Mouse (Mus musculus) stomach, embryonic 14.5 days (tissue): ENCODE data around the gene 4632433K11Rik. TPM values are rescaled to one million over a fixed set of nuclear protein-coding genes. Genes with fewer than 3 reads are reported as not detected.
"Not testable (repeated sequence)": the region's sequence is repeated elsewhere in the genome, so short reads cannot be mapped to it uniquely, and the experiment has no call there.

Experiments used
- ATAC-seq: fragments of 200-750 bp; cut with Nextera tagmentation; 2 replicates; pipeline ENCODE4 v1.8.0; 2017; ENCODE audit warnings: low read depth, moderate TSS enrichment; ENCODE audit not compliant: insufficient number of reproducible peaks, insufficient read depth, low FRiP score
- H3K27ac ChIP-seq: fragments of 300-500 bp; sonication (generic); 2 replicates; pipeline ENCODE4 v1.5.1; 2014; ENCODE audit warnings: mild to moderate bottlenecking, low read length, moderate library complexity, mixed read lengths
- H3K27me3 ChIP-seq: fragments of 300-500 bp; sonication (generic); 2 replicates; pipeline ENCODE4 v1.6.1; 2014; ENCODE audit warnings: low read length, control low read depth, mixed read lengths; ENCODE audit not compliant: control insufficient read depth, insufficient read depth
- H3K36me3 ChIP-seq: fragments of 300-500 bp; sonication (generic); 2 replicates; pipeline ENCODE4 v1.6.1; 2014; ENCODE audit warnings: mild to moderate bottlenecking, control low read depth, low read length, moderate library complexity, mixed read lengths; ENCODE audit not compliant: control insufficient read depth, insufficient read depth
- H3K4me1 ChIP-seq: fragments of 300-500 bp; sonication (generic); 2 replicates; pipeline ENCODE4 v1.6.1; 2014; ENCODE audit warnings: low read length, control low read depth, mixed read lengths; ENCODE audit not compliant: control insufficient read depth, insufficient read depth
- H3K4me2 ChIP-seq: fragments of 300-500 bp; sonication (generic); replicated peaks from 2 replicates; pipeline ENCODE4 v1.6.1; 2014; ENCODE audit warnings: low read depth, low read length, control low read depth
- H3K4me3 ChIP-seq: fragments of 300-500 bp; sonication (generic); 2 replicates; pipeline ENCODE4 v1.5.1; 2014; ENCODE audit warnings: low read depth, low read length, control low read depth
- H3K9ac ChIP-seq: fragments of 300-500 bp; sonication (generic); replicated peaks from 2 replicates; pipeline ENCODE4 v1.6.1; 2014; ENCODE audit warnings: low read depth, mild to moderate bottlenecking, control low read depth, low read length, moderate library complexity, mixed read lengths
- H3K9me3 ChIP-seq: fragments of 300-500 bp; sonication (generic); 2 replicates; pipeline ENCODE4 v1.6.1; 2016; ENCODE audit warnings: low read depth, low read length, control low read depth; ENCODE audit not compliant: control insufficient read depth
- WGBS: fragments of 180-500 bp; shearing (Covaris S2); extraction: QIAGEN DNeasy Blood & Tissue Kit; methylation state at CpG from one replicate; pipeline ENCODE4 v1.1.7; 2014; 5-methylcytosine and 5-hydroxymethylcytosine counted together
- polyA plus RNA-seq: library from polyadenylated mRNA; unstranded; fragments of >200 nt; fragmentation: Nextera tagmentation; extraction: Ambion mirVana; gene quantifications from 2 replicates; pipeline ENCODE4 v1.2.1, GENCODE M21; 2014

4632433K11Rik gene
- polyA plus RNA-seq, 1 experiment from 2014 or later = not detected

DNA sequence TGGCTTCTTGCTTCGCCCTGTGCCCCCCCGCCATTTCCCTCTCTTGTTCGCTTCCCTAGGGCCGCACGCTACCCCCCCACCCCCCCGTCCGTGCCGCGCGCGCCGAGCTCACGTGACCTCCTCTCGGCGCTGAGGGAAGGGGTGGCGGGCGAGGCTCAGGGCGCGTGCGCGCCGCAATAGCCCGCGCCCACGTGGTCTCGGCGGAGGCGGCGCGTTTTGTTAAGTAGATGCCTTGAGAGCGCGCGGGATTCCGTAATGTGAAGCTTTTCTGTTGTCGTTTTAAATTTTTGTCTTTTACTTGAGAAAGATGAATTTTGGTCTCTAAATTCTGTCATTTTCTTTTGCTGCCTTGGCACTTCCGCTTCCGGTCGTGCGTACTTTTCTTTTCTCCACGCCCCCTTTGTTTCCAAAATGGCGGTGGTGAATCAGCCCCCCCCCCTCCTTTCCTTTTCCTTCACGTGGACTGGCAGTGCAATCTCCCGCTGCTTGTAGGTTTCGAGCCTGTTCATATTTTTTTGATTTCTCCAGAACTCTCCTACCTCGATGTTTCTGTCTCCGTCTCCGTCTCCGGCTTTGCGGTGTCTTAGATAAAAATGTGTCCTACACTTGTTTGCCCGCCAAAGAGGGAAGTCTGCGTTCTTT lies 28.6 kb downstream of the 4632433K11Rik start:
- peaks cover 7% of the 10 kb centered on the region; the same call in 1 of the 2 replicates for H3K4me1 ChIP-seq
- ATAC-seq = peak; percentile 57
- WGBS = under 1% methylated on average over 50 of the region's 51 CpGs
- peak overlapping the region; percentile 63 for H3K4me3 ChIP-seq
- H3K4me2 ChIP-seq = peak overlapping the region; percentile 86
- H3K27me3 ChIP-seq = peaks cover 2% of the 10 kb centered on the region; the same call in 1 of the 2 replicates
- peaks cover 12% of the 10 kb centered on the region for H3K36me3 ChIP-seq
- peak overlapping the region; percentile 95 for H3K27ac ChIP-seq
- H3K9ac ChIP-seq = peak overlapping the region; percentile 52
- no peaks in the 10 kb centered on the region for H3K9me3 ChIP-seq

DNA sequence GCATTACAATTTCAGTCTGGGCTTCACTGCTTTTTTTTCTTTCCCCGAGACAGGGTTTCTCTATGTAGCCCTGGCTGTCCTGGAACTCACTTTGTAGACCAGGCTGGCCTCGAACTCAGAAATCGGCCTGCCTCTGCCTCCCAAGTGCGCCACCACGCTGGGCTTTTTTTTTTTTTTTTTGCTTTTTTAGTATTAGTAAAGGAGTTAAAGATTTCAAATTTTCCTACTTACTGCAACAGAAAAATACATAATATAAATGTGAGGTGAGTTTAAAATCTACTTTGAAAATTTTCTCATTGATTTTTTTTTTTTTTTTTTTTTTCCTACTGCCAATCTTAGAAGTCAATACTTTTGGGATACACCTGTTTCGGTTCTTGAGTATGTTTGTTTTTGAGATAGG lies 31.0 kb downstream of the 4632433K11Rik start:
- H3K9ac ChIP-seq = no peak overlapping the region
- H3K4me3 ChIP-seq = no peak overlapping the region
- H3K36me3 ChIP-seq = peaks cover 34% of the 10 kb centered on the region
- no peak overlapping the region for H3K4me2 ChIP-seq
- 91% methylated on average over 6 of the region's 6 CpGs for WGBS
- no peak for ATAC-seq
- no peaks in the 10 kb centered on the region for H3K9me3 ChIP-seq
- H3K27me3 ChIP-seq = no peaks in the 10 kb centered on the region
- peaks cover 7% of the 10 kb centered on the region; the same call in 1 of the 2 replicates for H3K4me1 ChIP-seq
- H3K27ac ChIP-seq = no peak overlapping the region

DNA sequence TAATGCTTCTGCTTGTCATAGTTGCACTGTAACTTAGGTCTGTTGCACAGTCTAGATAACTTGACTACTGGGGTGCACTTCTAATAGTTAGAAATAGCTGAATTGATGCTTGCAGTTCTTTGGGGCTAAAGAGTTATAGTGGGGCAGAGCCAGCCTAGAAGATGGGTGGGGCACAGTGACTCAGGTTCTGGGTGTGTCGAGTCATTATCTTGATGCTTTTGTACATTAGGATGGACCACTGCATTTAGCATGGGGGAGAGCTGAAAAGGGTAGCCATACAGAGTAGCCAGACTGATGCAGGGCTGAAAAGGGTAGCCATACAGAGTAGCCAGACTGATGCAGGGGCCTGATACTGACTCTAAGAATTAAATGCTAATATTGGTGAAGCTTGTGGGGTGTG lies 39.7 kb downstream of the 4632433K11Rik start:
- WGBS = 67% methylated on average over 1 of the region's 1 CpGs
- H3K27me3 ChIP-seq = no peaks in the 10 kb centered on the region
- H3K9me3 ChIP-seq = no peaks in the 10 kb centered on the region
- H3K4me3 ChIP-seq = no peak overlapping the region
- peaks cover 86% of the 10 kb centered on the region for H3K36me3 ChIP-seq
- no peak overlapping the region for H3K27ac ChIP-seq
- H3K9ac ChIP-seq = no peak overlapping the region
- ATAC-seq = no peak
- H3K4me2 ChIP-seq = no peak overlapping the region
- H3K4me1 ChIP-seq = no peaks in the 10 kb centered on the region

DNA sequence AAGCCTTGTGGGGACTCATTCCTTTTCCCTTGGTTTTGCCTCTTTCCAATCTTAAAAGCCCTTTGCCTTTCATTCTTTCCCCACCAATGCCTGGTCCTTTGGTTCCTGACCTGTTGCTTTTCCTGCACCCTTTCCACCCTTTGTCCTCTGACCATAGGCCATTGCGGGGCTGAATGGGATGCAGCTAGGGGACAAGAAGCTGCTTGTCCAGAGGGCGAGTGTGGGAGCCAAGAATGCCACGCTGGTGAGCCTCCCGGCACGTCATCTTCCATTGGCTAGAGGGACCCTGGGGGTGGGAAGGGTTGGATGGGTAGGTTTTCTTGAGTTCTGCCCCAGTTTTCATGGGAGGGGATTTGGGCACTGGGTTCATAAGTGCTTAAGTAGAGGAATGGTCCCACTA lies 41.1 kb downstream of the 4632433K11Rik start:
- no peak overlapping the region for H3K27ac ChIP-seq
- H3K4me3 ChIP-seq = no peak overlapping the region
- no peaks in the 10 kb centered on the region for H3K27me3 ChIP-seq
- H3K4me2 ChIP-seq = no peak overlapping the region
- H3K9ac ChIP-seq = no peak overlapping the region
- H3K4me1 ChIP-seq = no peaks in the 10 kb centered on the region
- WGBS = 96% methylated on average over 5 of the region's 5 CpGs
- ATAC-seq = no peak
- peaks cover 78% of the 10 kb centered on the region for H3K36me3 ChIP-seq
- H3K9me3 ChIP-seq = no peaks in the 10 kb centered on the region

DNA sequence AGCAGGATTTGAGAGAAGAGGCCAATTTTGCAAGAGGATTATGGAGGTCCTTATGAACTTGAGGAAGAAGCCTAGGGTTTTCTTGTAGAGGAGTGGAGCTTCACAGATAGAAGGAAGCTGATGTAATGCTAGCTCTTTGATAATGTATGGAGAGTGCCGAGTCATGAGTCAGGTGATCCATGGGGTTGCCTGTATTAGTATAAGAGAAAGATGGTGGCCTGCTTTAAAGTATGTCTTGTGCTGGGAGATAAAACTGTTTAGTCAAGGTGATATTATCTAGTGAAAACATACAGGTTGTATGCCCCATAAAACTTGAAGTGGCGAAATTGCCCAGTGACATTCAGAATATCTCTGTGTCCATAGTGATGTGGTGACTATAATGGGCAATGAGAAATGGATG lies 43.0 kb downstream of the 4632433K11Rik start:
- H3K36me3 ChIP-seq = peaks cover 58% of the 10 kb centered on the region
- ATAC-seq = no peak
- no peaks in the 10 kb centered on the region for H3K27me3 ChIP-seq

DNA sequence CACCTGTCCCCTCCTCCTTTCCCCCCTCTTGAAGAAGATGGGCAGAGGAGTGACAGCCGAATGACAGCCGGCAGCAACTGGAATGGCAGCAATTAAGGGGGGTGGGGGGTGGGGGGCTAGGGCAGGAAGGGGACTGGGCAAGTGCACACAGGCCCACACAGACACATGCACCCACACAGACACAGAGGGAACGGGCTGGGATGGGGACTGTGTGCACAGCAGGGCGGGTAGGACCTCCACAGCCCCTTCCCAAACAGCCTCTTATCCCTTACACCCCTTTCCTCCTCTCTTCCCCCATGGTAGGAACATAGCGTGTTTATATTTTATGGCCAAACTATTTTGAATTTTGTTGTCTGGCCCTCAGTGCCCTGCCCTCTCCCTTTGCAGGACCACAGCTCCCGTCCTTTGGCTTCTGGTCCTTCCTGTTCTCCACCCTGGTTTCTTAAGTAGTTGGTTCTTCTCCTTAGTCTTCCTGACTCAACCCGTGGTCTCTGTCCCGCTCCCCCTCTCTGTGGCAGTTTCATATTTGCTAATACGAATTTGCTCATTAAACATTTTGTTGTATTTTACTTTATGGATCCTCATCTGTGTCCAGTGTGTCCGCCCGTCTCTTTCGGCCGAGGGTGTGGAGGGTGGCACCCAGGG lies 45.6 kb downstream of the 4632433K11Rik start:
- peak overlapping the region; percentile 94 for H3K4me3 ChIP-seq
- H3K36me3 ChIP-seq = peaks cover 40% of the 10 kb centered on the region
- H3K4me1 ChIP-seq, H3K9ac ChIP-seq, H3K27me3 ChIP-seq, H3K9me3 ChIP-seq: not testable (repeated sequence)
- WGBS = 51% methylated on average over 9 of the region's 13 CpGs
- H3K27ac ChIP-seq = peak overlapping the region; percentile 75
- peak; percentile 4; the same call in 1 of the 2 replicates for ATAC-seq
- H3K4me2 ChIP-seq = peak overlapping the region; percentile 35; the same call in 1 of the 2 replicates

More for the DNA sequence above, 43.0 kb downstream of the 4632433K11Rik start:
- Histone ChIP-seq H3K4me3 (no peak overlapping the region), H3K4me2 (no peak overlapping the region), H3K9ac (no peak overlapping the region), H3K9me3 (no peaks in the 10 kb centered on the region), H3K27ac (no peak overlapping the region), H3K4me1 (peaks cover 7% of the 10 kb centered on the region; the same call in 1 of the 2 replicates)
- WGBS = 78% methylated on average over 2 of the region's 2 CpGs

DNA sequence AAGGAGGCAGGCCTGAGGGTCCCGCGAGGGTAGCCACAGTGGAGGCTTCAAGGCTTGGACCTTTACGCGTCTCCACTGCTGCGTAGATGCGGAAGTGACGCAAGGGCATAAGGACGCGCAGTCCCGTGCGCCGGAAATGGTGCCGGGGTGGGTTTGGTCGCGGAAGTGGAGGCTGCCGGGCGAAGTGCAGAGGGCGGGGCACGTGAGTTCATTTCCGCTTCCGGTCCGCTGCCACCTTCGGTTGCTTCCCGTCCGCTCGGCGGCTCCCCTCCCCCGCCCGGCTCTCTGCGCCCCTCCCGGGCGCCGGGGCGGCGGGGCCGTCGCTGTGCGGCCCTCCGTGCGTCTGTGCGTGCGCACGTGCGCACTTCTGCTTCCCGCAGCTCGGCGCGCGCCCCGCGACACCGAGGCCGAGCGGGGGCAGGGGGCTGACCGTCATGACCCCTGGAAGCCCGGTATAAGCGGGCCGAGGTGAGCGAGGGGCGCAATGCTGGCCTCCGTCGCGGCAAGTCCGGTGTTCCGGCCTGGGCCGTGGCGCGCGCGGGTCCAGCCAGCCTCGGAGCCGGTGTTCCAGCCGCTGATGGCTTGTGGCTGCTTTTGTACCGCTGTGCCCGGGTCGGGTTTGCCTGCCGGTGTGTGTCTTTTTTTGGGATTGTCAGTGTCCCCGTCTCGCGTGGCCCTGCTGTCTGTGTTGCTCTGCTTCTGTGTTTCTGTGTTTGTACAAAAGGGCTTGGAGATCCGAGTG lies 46.3 kb downstream of the 4632433K11Rik start, which contains the start of gene Epn1:
TSS of gene Epn1 (plus strand) at position 226 of the 742 bp plus-strand sequence.
- H3K4me3 ChIP-seq = peak within 1 kb of the TSS; percentile 94
- H3K27ac ChIP-seq = peak within 1 kb of the TSS; percentile 91
- ATAC-seq = peak; percentile 97
- under 1% methylated on average over 59 of the region's 81 CpGs for WGBS
- H3K36me3 ChIP-seq = peaks cover 39% of the 10 kb centered on the region
- no peaks in the 10 kb centered on the region for H3K9me3 ChIP-seq
- H3K4me2 ChIP-seq = peak within 1 kb of the TSS; percentile 70
- H3K9ac ChIP-seq = peak within 1 kb of the TSS; percentile 96
- H3K4me1 ChIP-seq = peaks cover 7% of the 10 kb centered on the region; the same call in 1 of the 2 replicates
- H3K27me3 ChIP-seq = no peaks in the 10 kb centered on the region

DNA sequence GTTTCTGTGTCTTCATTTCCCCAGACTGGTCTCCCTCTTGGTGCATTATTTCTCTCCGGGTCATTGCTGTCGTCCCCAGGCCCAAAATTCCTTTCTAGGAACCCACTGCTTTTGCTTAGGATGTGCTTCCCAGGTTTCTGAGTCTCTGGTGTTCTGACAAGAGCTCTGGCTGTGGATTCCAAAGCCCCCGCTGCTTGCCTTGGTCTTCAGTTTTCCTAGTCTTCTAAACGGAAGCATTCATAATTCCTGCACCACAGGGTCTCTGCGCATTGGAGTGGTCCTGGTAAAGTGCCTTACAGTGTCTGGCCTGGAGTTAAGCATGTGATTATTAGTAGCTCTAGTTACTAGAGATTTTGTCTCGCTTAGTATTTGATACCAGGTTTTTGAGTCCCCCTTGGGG lies 46.9 kb downstream of the 4632433K11Rik start:
- no peaks in the 10 kb centered on the region for H3K27me3 ChIP-seq
- peaks cover 43% of the 10 kb centered on the region for H3K36me3 ChIP-seq
- peak overlapping the region; percentile 94 for H3K4me3 ChIP-seq
- H3K4me1 ChIP-seq = peaks cover 7% of the 10 kb centered on the region; the same call in 1 of the 2 replicates
- H3K4me2 ChIP-seq = peak overlapping the region; percentile 70
- peak overlapping the region; percentile 91; the same call in 1 of the 2 replicates for H3K27ac ChIP-seq
- no peak for ATAC-seq
- H3K9ac ChIP-seq = peak overlapping the region; percentile 96
- WGBS = 16% methylated on average over 6 of the region's 6 CpGs
- no peaks in the 10 kb centered on the region for H3K9me3 ChIP-seq
